Mouse (Mus musculus) neural tube, embryonic 13.5 days (tissue): ENCODE results near the gene Rpusd3. TPM values are rescaled to one million over a fixed set of nuclear protein-coding genes. Genes with fewer than 3 reads are reported as not detected.

Source experiments
- ATAC-seq: fragments of 200-750 bp; cut with Nextera tagmentation; 2 replicates; pipeline ENCODE4 v1.8.0; 2017; ENCODE audit warnings: low read depth, mild to moderate bottlenecking, moderate TSS enrichment, moderate library complexity
- H3K27ac ChIP-seq: fragments of 300-500 bp; sonication (generic); replicated peaks from 2 replicates; pipeline ENCODE4 v1.5.1; 2015; ENCODE audit warnings: moderate library complexity, mild to moderate bottlenecking, inconsistent platforms
- H3K27me3 ChIP-seq: fragments of 300-500 bp; sonication (generic); 2 replicates; pipeline ENCODE4 v1.6.1; 2015; ENCODE audit warnings: mild to moderate bottlenecking, inconsistent platforms
- H3K36me3 ChIP-seq: fragments of 300-500 bp; sonication (generic); 2 replicates; pipeline ENCODE4 v1.6.1; 2015; ENCODE audit warnings: mild to moderate bottlenecking, inconsistent platforms
- H3K4me1 ChIP-seq: fragments of 300-500 bp; sonication (generic); replicated peaks from 2 replicates; pipeline ENCODE4 v1.6.1; 2015; ENCODE audit warnings: inconsistent platforms
- H3K4me2 ChIP-seq: fragments of 300-500 bp; sonication (generic); 2 replicates; pipeline ENCODE4 v1.6.1; 2015; ENCODE audit warnings: inconsistent platforms, mild to moderate bottlenecking, moderate library complexity
- H3K4me3 ChIP-seq: fragments of 300-500 bp; sonication (generic); 2 replicates; pipeline ENCODE4 v1.5.1; 2015; ENCODE audit warnings: mild to moderate bottlenecking, inconsistent platforms
- H3K9ac ChIP-seq: fragments of 300-500 bp; sonication (generic); 2 replicates; pipeline ENCODE4 v1.6.1; 2015; ENCODE audit warnings: moderate library complexity, mild to moderate bottlenecking, inconsistent platforms
- H3K9me3 ChIP-seq: fragments of 300-500 bp; sonication (generic); 2 replicates; pipeline ENCODE4 v1.6.1; 2016; ENCODE audit warnings: inconsistent platforms
- WGBS: fragments of 180-500 bp; shearing (Covaris S2); methylation state at CpG from one replicate; pipeline ENCODE4 v1.1.7; 2015; 5-methylcytosine and 5-hydroxymethylcytosine counted together
- polyA plus RNA-seq: library from polyadenylated mRNA; unstranded; fragments of >200 nt; fragmentation: Nextera tagmentation; extraction: Ambion mirVana; gene quantifications from 2 replicates; pipeline ENCODE4 v1.2.1, GENCODE M21; 2015

Rpusd3 gene
- polyA plus RNA-seq, result 19.2 and 19.7 TPM in 2 replicates

DNA sequence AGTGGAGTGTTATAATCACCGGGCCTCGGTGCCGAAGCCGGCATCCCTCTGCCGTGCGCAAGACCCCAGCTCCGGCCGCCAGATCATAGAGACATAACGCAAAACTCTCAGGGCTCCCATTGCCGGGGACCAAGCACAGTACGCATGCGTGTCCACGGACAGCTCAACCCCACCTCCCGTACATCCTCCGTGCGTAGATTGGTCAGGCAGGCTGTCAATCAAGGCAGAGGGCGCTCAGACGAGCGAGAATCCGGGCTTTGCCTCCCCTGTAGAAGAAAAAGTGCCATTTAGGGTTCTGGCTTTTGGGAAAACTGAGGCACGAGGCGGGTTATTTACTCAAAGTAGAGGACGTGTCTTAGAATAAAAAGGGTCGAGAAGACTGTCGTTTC, at the start of gene Rpusd3:
Rpusd3 (minus strand) TSS at position 142 of the 389 bp plus-strand sequence.
- Histone ChIP-seq H3K27ac (peak within 1 kb of the TSS; percentile 64), H3K36me3 (peaks cover 19% of the 10 kb centered on the region), H3K4me3 (peak within 1 kb of the TSS; percentile 66), H3K27me3 (no peaks in the 10 kb centered on the region), H3K4me2 (peak within 1 kb of the TSS; percentile 97), H3K9me3 (no peaks in the 10 kb centered on the region), H3K4me1 (peaks cover 28% of the 10 kb centered on the region), H3K9ac (peak within 1 kb of the TSS; percentile 82)
- WGBS, result under 1% methylated on average over 25 of the region's 25 CpGs
- ATAC-seq, result peak; percentile 98

DNA sequence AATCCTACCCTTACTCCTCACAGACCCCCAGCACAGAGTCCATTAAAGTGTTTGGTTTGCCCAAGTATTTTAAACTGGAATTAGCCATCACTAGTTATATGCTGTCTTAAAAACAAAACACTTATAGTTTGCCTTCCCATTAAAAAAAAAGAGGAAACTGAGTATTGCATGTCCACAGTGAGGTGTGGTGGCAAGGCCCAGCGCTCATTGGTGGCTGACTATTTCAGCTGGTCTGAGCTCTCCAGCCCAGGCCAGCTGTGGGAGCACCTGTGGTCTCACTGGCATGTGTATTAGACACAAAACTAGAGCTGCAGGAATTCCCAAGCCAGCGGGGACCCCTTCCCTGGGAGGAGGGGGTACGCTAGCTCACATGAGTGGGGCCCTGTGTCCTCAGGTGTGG, 49.4 kb upstream of the Rpusd3 start:
- no peaks in the 10 kb centered on the region for H3K9me3 ChIP-seq
- H3K4me1 ChIP-seq, result peaks cover 22% of the 10 kb centered on the region
- no peak overlapping the region for H3K4me2 ChIP-seq
- H3K27ac ChIP-seq, result no peak overlapping the region
- H3K36me3 ChIP-seq, result no peaks in the 10 kb centered on the region
- H3K9ac ChIP-seq, result no peak overlapping the region; the same call in 1 of the 2 replicates
- 74% methylated on average over 3 of the region's 3 CpGs for WGBS
- H3K4me3 ChIP-seq, result no peak overlapping the region
- H3K27me3 ChIP-seq, result peaks cover 36% of the 10 kb centered on the region
- no peak for ATAC-seq

DNA sequence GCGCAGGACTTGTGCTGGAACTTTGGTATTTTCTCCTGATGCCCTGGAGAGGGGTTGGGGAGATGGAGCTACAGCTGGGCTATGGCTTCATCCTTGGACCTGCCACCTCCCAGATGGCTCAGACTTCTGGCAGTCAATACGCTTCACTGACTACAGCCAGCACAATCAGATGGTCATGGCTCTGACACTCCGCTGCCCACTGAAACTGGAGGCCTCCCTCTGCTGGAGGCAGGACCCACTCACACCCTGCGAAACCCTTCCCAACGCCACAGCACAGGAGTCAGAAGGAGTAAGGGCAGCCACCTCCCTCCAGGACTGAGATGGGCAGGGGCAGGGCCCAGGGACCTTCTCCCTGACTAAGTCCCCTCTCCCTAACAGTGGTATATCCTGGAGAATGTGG, 46.5 kb upstream of the Rpusd3 start:
- peaks cover 14% of the 10 kb centered on the region for H3K4me1 ChIP-seq
- peaks cover 18% of the 10 kb centered on the region for H3K27me3 ChIP-seq
- H3K27ac ChIP-seq, result peak overlapping the region; percentile 56; the same call in 1 of the 2 replicates
- no peak for ATAC-seq
- no peaks in the 10 kb centered on the region for H3K36me3 ChIP-seq
- H3K9me3 ChIP-seq, result no peaks in the 10 kb centered on the region
- WGBS, result 60% methylated on average over 5 of the region's 5 CpGs
- no peak overlapping the region for H3K4me2 ChIP-seq
- no peak overlapping the region for H3K9ac ChIP-seq
- H3K4me3 ChIP-seq, result no peak overlapping the region

DNA sequence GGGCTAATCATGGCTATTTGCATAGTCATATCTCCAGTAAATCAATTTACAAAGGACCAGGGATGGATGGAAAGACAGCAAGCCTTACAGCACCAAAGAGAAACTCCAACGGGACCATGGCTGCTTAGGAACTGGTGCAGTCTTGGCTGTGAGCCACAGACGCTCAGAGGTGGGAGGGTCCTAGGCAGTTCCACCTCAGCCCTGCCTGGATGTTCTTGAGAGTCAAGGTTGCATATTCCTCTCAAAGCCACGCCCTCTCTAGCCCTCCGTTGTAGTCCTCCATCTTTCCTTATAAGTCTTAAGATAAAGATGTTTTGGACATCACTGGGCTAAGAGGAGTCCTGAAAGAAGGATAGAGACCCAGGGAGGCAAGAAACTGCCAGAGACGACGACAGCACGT, 44.9 kb upstream of the Rpusd3 start:
- Histone ChIP-seq H3K27me3 (peaks cover 4% of the 10 kb centered on the region; the same call in 1 of the 2 replicates), H3K27ac (peak overlapping the region; percentile 42), H3K4me3 (no peak overlapping the region), H3K4me2 (no peak overlapping the region), H3K4me1 (0 out of 2 replicates have a peak, but pooled peaks cover 5% of the 10 kb centered on the region), H3K9me3 (no peaks in the 10 kb centered on the region), H3K36me3 (no peaks in the 10 kb centered on the region), H3K9ac (no peak overlapping the region)
- 71% methylated on average over 7 of the region's 7 CpGs for WGBS
- no peak; the same call in 1 of the 2 replicates for ATAC-seq

DNA sequence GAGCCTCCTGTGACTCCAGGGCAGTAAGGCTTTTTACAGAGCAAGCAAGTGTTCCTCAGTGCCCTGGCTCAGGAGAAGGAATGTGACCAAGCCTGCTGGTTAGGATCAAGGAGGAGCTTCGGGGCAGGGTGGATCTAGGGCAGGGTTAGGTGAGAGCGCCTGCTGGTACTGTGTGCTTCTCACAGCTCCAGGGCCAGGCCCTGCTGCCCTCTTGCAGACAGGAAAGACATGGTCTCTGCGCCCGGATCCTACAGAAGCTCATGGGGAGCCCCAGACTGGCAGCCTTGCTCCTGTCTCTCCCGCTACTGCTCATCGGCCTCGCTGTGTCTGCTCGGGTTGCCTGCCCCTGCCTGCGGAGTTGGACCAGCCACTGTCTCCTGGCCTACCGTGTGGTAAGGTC, 39.5 kb upstream of the Rpusd3 start:
- WGBS, result 64% methylated on average over 10 of the region's 10 CpGs
- Histone ChIP-seq H3K4me2 (no peak overlapping the region), H3K4me3 (no peak overlapping the region), H3K27ac (no peak overlapping the region), H3K9me3 (no peaks in the 10 kb centered on the region), H3K9ac (no peak overlapping the region), H3K36me3 (no peaks in the 10 kb centered on the region), H3K4me1 (no peaks in the 10 kb centered on the region), H3K27me3 (no peaks in the 10 kb centered on the region; the same call in 1 of the 2 replicates)
- ATAC-seq, result no peak

DNA sequence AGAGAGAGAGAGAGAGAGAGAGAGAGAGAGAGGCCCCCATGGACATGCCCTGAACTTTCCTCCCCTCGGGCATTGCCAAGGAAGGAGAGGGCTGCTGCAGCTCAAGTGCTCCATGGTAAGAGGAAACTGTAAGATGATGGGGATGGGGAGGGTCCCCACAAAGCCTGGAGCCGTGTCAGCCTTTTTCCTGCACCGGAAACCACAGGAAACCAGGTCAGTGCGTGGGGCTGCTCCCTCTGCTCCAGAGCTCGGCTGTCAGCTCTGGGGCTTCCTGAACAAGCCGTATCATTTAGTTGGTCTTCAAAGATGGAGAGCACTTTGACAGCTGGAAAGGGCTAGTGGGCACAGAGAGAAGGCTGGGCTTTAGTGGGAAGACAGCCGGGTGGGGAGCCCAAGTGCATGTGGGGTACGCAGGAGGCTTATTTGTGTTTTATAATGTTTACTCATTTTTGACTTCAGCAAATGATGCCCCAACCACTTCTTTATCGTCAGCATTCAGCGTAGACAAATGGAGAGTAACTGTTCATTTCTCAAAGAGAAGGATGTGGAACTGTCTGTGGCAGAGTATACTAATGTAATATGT, 38.9 kb upstream of the Rpusd3 start, which contains the start of gene Il17re:
Il17re (plus strand) TSS at position 533 of the 583 bp plus-strand sequence.
- Histone ChIP-seq H3K9ac (no peak within 1 kb of the TSS), H3K4me3 (no peak within 1 kb of the TSS), H3K4me1 (no peaks in the 10 kb centered on the region)

DNA sequence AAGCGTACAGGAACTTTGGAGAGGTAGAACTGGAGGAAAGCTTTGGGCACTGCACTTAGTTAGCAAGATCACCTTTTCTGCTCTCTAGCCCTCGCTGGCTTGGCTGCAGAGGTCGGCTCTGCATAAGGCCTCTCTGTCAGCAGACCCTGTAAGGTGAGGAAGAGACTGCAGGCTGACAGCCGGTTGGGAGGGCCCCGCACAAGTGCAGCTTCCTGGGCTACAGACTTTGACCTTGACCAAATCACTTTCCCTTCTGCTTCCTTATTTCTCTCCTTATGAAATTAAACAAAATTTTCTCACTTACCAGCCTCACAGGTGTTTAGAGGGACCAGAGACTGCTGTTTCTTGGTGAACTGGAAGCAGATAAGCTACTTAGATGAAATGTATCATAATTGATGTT, 35.9 kb upstream of the Rpusd3 start:
- Histone ChIP-seq H3K4me1 (no peaks in the 10 kb centered on the region), H3K27me3 (no peaks in the 10 kb centered on the region), H3K4me2 (no peak overlapping the region), H3K36me3 (no peaks in the 10 kb centered on the region), H3K27ac (no peak overlapping the region), H3K9ac (no peak overlapping the region), H3K9me3 (no peaks in the 10 kb centered on the region), H3K4me3 (no peak overlapping the region)
- 63% methylated on average over 5 of the region's 5 CpGs for WGBS
- no peak for ATAC-seq

More for the DNA sequence above, 38.9 kb upstream of the Rpusd3 start, which contains the start of gene Il17re:
- Histone ChIP-seq H3K27ac (no peak within 1 kb of the TSS), H3K4me2 (no peak within 1 kb of the TSS), H3K36me3 (no peaks in the 10 kb centered on the region), H3K27me3 (no peaks in the 10 kb centered on the region; the same call in 1 of the 2 replicates), H3K9me3 (no peaks in the 10 kb centered on the region)
- ATAC-seq, result no peak
- 74% methylated on average over 10 of the region's 10 CpGs for WGBS

DNA sequence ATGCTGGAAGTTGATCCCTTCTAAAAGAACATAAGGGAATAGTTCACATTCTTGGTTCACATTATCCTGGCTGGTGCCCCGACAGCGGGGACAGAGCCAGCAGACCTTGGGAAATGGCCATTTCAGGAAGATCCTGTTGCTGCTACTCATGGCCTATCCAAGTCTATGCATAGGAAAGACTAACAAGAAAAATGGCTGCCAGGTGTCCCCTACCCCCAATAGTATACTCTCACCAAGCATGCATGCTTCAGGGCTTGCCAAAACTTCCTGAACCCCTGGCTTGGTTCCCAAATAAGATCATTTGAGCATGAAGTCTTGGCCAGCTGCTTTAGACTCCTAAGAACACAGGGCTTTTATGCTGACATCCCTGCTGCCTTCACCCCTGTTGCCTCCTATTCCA, 32.7 kb upstream of the Rpusd3 start:
- Histone ChIP-seq H3K27me3 (no peaks in the 10 kb centered on the region), H3K9ac (no peak overlapping the region), H3K9me3 (no peaks in the 10 kb centered on the region), H3K4me1 (no peaks in the 10 kb centered on the region), H3K4me2 (no peak overlapping the region), H3K4me3 (no peak overlapping the region), H3K27ac (no peak overlapping the region), H3K36me3 (peaks cover 28% of the 10 kb centered on the region)
- WGBS, result 88% methylated on average over 2 of the region's 2 CpGs
- ATAC-seq, result no peak

DNA sequence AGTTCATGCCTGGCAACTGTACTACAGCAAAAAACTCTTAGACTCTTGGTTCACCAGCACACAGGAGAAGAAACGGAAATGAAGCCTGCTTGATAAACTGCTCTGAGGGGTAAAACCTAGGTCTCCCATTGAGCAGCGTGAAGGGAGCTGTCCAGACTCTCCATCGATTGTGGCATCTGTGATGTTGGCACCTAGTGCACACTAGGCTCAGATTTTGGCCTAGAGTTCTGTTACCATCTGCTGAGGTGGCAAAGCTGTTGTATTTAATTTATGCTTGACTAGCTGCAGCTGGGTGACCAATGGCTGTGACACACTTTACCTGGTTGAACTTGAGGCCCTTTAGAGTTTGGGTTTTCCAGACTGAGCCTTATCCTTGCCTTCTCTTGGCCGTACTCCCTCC, 28.5 kb upstream of the Rpusd3 start:
- Histone ChIP-seq H3K9ac (no peak overlapping the region), H3K4me3 (no peak overlapping the region), H3K4me1 (peaks cover 10% of the 10 kb centered on the region), H3K27ac (no peak overlapping the region), H3K36me3 (peaks cover 35% of the 10 kb centered on the region), H3K4me2 (no peak overlapping the region), H3K27me3 (no peaks in the 10 kb centered on the region), H3K9me3 (no peaks in the 10 kb centered on the region)
- WGBS, result 95% methylated on average over 4 of the region's 4 CpGs
- no peak for ATAC-seq

DNA sequence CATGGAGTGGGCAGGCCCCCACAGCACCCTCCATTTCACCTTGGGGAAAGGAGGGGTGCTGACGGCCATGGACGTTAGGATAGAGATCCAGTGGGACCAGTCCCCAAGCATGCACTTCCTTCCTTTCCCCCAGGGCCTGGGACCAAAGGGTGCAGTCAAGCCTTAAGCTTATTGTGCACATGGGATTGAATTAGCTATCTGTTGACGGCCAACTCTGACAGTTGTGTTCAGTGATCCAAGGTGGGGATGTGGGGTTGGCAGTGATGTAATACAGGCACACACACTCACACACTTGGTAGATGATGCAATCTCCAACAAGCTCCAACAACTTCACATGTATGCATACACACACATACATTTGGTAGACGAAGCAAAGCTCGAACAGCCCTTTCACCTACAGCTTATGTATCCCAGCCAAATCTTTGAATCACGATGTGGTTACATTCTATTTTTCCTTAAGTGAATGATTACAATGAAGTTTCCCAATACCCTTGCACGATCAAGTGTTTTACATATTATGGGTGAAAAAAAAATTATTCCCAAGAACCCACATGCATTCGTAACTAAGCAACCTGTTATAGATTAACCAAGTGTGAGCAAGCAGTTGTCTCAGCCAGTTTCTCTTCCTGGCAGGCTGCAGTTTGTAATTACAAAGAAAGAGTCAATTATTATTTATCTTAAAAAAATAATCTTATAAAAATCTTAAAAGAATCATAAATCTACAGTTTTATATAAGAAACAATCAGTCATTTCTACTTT, 25.2 kb upstream of the Rpusd3 start:
- H3K9me3 ChIP-seq, result no peaks in the 10 kb centered on the region
- 84% methylated on average over 8 of the region's 8 CpGs for WGBS
- no peak overlapping the region for H3K9ac ChIP-seq
- H3K4me3 ChIP-seq, result no peak overlapping the region
- no peaks in the 10 kb centered on the region for H3K27me3 ChIP-seq
- H3K27ac ChIP-seq, result no peak overlapping the region
- peaks cover 32% of the 10 kb centered on the region for H3K36me3 ChIP-seq
- peaks cover 13% of the 10 kb centered on the region for H3K4me1 ChIP-seq
- H3K4me2 ChIP-seq, result no peak overlapping the region
- ATAC-seq, result no peak

DNA sequence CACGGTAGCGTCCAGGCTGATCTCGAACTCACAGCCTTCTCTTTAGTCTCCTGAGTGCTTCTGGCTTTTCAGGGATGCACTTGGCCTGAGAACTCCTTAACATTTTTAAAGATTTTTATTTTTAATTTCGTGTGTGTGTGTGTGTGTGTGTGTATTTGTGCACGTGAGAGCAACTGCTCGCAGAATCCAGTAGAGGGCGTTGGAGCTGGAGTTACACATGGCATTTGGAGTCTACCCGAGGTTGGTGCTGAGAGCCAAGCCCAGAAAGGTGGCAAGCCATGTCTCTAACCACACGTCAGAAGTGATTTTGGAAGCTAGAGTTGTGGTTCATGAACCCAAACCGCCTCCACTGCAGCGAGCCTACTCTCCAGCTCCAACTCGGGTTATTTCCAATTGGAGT, 24.0 kb upstream of the Rpusd3 start:
- Histone ChIP-seq H3K4me2 (peak overlapping the region; percentile 77), H3K4me3 (peak overlapping the region; percentile 84), H3K9me3 (no peaks in the 10 kb centered on the region), H3K9ac (peak overlapping the region; percentile 91), H3K36me3 (peaks cover 19% of the 10 kb centered on the region), H3K27ac (0 out of 2 replicates have a peak overlapping the region, but pooled peaks have one; percentile 77), H3K27me3 (no peaks in the 10 kb centered on the region), H3K4me1 (peaks cover 13% of the 10 kb centered on the region)
- 50% methylated on average over 12 of the region's 12 CpGs for WGBS
- no peak for ATAC-seq

DNA sequence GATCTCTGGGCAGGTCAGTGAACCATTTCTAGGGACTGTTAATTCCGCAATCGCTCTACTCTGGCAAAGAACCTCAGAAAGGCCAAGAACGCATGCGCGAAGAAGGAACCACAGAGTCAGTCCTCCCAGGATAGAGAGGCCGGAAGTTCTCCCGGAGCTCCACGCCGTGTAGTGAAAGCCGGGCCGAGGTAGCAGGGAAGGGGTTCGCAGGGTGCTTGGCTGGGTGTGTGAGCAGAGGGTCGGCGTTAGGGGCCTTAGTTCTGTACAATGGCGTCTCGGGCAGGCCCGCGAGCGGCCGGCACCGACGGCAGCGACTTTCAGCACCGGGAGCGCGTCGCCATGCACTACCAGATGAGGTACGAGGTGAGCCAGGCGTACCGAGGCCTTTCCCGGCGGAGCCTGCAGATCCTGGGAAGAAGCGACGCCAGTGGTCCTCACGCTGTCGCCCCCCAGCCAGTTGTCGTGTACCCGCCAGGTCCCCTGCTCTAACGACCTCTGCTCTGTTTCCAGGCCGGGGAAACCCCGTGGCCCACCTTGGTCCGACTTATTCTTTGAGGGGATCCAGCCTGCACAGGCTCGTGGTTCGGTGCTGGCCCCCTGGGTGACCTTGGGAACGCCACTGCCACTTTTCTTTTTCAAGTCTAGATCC, 23.4 kb upstream of the Rpusd3 start, which contains the start of gene Jagn1:
Jagn1 (plus strand) TSS at position 128 of the 649 bp plus-strand sequence.
- peak within 1 kb of the TSS; percentile 77 for H3K4me2 ChIP-seq
- H3K9ac ChIP-seq, result peak within 1 kb of the TSS; percentile 91
- 1% methylated on average over 45 of the region's 45 CpGs for WGBS
- no peaks in the 10 kb centered on the region for H3K9me3 ChIP-seq
- peak within 1 kb of the TSS; percentile 84 for H3K4me3 ChIP-seq
- peak within 1 kb of the TSS; percentile 77 for H3K27ac ChIP-seq
- no peaks in the 10 kb centered on the region for H3K27me3 ChIP-seq
- peaks cover 13% of the 10 kb centered on the region for H3K4me1 ChIP-seq
- ATAC-seq, result peak; percentile 95
- H3K36me3 ChIP-seq, result peaks cover 14% of the 10 kb centered on the region
